Mouse (Mus musculus) embryonic facial prominence, embryonic 10.5 days (tissue): ENCODE results near the gene C1ra. TPM values are rescaled to one million over a fixed set of nuclear protein-coding genes. Genes with fewer than 3 reads are reported as not detected.
"Not testable (repeated sequence)": the region's sequence is repeated elsewhere in the genome, so short reads cannot be mapped to it uniquely, and the experiment has no call there.

Experiments used
- DNase-seq: peaks from one replicate; pipeline ENCODE4 v3.0.0-alpha.2; 2017; ENCODE audit warnings: low spot score
- H3K27ac ChIP-seq: fragments of 300-500 bp; sonication (generic); replicated peaks from 2 replicates; pipeline ENCODE4 v1.5.1; 2016; ENCODE audit warnings: mild to moderate bottlenecking
- H3K27me3 ChIP-seq: fragments of 300-500 bp; sonication (generic); replicated peaks from 2 replicates; pipeline ENCODE4 v1.6.1; 2016; ENCODE audit warnings: low read depth, mild to moderate bottlenecking; ENCODE audit not compliant: poor library complexity, severe bottlenecking
- H3K36me3 ChIP-seq: fragments of 300-500 bp; sonication (generic); replicated peaks from 2 replicates; pipeline ENCODE4 v1.6.1; 2016; ENCODE audit warnings: mild to moderate bottlenecking, moderate library complexity
- H3K4me1 ChIP-seq: fragments of 300-500 bp; sonication (generic); 2 replicates; pipeline ENCODE4 v1.6.1; 2016
- H3K4me3 ChIP-seq: fragments of 300-500 bp; sonication (generic); 2 replicates; pipeline ENCODE4 v1.5.1; 2016; ENCODE audit warnings: mild to moderate bottlenecking, moderate library complexity
- H3K9me3 ChIP-seq: fragments of 300-500 bp; sonication (generic); 2 replicates; pipeline ENCODE4 v1.6.1; 2016; ENCODE audit warnings: mild to moderate bottlenecking
- WGBS: fragments of 180-500 bp; shearing (Covaris S2); methylation state at CpG from one replicate; pipeline ENCODE4 v1.1.7; 2016; 5-methylcytosine and 5-hydroxymethylcytosine counted together
- polyA plus RNA-seq: library from polyadenylated mRNA; unstranded; fragments of >200 nt; fragmentation: Nextera tagmentation; extraction: Ambion mirVana; gene quantifications from 2 replicates; pipeline ENCODE4 v1.2.1, GENCODE M21; 2016

The C1ra gene
- polyA plus RNA-seq, 1 experiment from 2014 or later, result not detected

DNA sequence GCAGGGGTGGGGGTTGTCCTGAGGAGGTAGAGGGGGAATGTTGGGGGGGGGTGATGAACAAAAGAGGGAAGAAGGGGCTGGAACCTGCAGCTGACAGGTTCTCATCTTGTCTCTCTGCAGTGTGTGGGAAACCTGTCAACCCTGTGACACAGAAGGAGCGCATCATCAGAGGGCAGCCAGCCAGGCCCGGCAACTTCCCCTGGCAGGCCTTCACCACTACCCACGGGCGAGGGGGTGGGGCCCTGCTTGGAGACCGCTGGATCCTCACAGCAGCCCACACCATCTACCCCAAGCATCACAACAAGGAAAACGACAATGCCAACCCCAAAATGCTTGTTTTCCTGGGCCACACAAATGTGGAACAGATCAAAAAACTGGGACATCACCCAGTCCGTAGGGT is 9.9 kb downstream of the C1ra start:
- not testable (repeated sequence) for H3K27me3 ChIP-seq, H3K36me3 ChIP-seq, H3K27ac ChIP-seq, H3K4me1 ChIP-seq, H3K4me3 ChIP-seq, H3K9me3 ChIP-seq, DNase-seq
- WGBS, result 82% methylated on average over 7 of the region's 7 CpGs

DNA sequence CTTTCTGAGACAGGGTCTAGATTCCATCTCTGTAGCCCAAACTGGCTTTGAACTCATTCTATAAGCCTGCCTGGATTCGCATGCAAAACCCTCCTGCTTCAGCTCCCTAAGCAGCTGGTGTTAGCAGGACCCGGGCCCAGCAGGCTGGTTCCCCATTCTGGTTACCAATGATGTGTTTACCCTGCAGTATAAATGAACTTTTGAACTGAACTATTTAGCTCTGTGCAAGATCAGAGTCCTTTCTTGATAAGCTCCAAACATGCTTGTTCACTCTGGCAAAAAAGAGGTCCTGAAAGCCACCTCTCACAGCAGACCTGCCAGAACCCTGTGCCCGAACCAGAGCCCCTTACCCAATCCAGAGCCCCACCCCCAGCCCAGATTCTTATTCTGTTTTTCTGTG is 15.7 kb downstream of the C1ra start:
- no peaks in the 10 kb centered on the region for H3K36me3 ChIP-seq
- no peaks in the 10 kb centered on the region for H3K27me3 ChIP-seq
- H3K4me3 ChIP-seq, result no peak overlapping the region
- WGBS, result 75% methylated on average over 3 of the region's 3 CpGs
- no peaks in the 10 kb centered on the region for H3K4me1 ChIP-seq
- no peaks in the 10 kb centered on the region for H3K9me3 ChIP-seq
- no peak for DNase-seq
- H3K27ac ChIP-seq, result no peak overlapping the region

GRCm38 (mm10) chr6:124531077-124531476 is 18.9 kb downstream of the C1ra start:
- Histone ChIP-seq H3K27me3 (no peaks in the 10 kb centered on the region), H3K4me1 (no peaks in the 10 kb centered on the region), H3K4me3 (no peak overlapping the region), H3K9me3 (no peaks in the 10 kb centered on the region), H3K36me3 (no peaks in the 10 kb centered on the region), H3K27ac (no peak overlapping the region)
- no peak for DNase-seq
- 84% methylated on average over 8 of the region's 8 CpGs for WGBS

DNA sequence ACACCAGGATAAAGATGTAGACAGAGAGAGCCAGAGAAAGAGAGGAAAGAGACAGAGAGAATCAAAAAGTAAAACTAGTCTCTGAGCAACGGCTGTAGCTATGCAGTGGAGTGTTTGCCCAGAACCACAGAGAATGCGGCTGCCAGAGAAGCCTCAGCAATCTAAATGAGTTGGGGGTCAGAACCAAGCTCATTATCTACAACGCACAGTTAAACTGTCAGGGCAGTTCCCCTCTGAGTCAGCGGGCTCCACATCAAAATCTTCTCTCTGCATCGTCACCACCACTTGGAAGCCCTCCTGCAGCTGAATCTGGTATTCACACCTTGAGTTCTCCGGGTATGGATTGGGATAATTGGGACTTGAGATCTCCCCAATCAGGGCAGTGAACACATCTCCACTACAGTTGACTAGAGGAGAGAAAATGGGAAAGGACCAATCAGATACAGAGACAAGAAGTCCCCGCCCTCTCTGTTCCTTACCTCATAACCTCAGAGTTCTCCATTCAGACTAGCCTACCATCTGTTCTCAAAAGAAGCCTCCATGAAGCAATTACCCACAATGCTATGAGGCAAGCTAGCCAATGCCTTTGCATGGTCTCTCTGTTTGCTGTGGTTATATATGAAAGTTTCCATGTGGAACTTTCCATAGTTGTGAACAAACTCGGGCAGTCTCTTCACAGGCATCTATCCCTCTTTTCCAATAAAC is 24.1 kb downstream of the C1ra start:
- WGBS, result 84% methylated on average over 8 of the region's 8 CpGs
- H3K9me3 ChIP-seq, H3K4me1 ChIP-seq, H3K27me3 ChIP-seq, H3K4me3 ChIP-seq, H3K27ac ChIP-seq, H3K36me3 ChIP-seq, DNase-seq: not testable (repeated sequence)

DNA sequence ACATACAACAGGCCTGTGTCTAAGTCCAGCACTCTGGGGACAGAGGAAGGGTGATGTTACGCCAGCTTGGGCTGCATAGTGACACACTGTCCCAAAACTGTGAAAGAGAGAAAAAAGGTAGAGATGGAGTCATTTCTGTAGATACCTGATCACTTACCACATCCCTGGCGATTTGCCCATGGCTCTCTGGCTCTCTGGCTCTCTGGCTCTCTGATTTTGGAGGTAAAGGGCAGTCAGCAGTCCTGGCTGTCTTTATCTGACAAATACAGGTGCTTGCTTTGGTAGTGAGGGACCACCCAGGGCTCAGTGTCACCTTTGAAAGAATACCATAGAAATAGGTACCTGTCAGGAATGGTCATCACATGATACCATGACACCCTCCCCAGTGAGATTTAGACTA is 29.0 kb downstream of the C1ra start:
- H3K4me3 ChIP-seq, DNase-seq, H3K9me3 ChIP-seq, H3K27me3 ChIP-seq, H3K4me1 ChIP-seq, H3K36me3 ChIP-seq, H3K27ac ChIP-seq: not testable (repeated sequence)
- 80% methylated on average over 2 of the region's 2 CpGs for WGBS

DNA sequence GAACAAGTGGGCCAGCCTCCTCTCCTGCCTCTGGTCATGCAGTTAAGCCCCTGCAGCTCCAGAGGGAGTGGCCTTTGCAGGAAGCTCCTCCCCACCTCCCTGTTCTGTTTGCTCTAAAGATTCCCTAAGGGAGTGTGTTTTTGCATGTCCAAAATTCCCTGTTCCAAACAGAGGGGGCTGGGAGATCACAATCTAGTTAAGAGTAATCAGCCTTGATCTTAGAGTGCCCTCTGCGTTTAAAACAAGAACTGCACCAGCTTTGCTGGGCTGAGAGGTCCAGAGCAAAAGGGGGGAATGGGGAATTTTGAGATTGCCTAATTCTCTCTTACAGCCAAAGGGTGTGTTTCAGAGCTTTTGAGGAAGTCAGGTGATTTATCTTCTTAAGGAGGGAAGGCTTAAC is 30.1 kb downstream of the C1ra start, which contains the start of gene C1s1:
Gene C1s1 (minus strand): TSS at position 76 of the 400 bp plus-strand sequence.
- WGBS, result 3% methylated on average over 1 of the region's 1 CpGs
- not testable (repeated sequence) for H3K27ac ChIP-seq, H3K36me3 ChIP-seq, H3K9me3 ChIP-seq, H3K4me1 ChIP-seq, H3K4me3 ChIP-seq, H3K27me3 ChIP-seq
- DNase-seq, result peak; percentile 19

DNA sequence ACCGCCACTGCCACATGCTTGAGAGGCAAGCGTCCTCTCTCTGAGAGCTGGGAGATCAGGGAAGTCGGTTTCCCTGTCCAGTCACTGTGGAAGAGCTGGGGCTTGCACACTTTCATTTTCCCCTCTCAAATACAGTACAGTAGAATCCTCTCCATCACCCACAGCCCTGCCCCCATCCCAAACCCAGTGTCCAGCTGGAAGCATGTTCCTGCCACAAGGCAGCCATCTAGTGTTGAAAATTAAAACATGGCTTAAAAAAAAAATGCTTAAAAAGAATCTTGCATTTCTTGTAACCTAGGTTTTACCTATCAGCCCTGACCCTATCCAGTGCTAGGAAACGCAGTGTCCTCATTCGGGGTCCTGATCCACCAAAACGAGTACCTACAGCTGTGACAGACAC is 32.3 kb downstream of the C1ra start:
- Histone ChIP-seq H3K4me3 (no peak overlapping the region), H3K9me3 (0 out of 2 replicates have a peak, but pooled peaks cover 2% of the 10 kb centered on the region), H3K4me1 (no peaks in the 10 kb centered on the region), H3K27me3 (no peaks in the 10 kb centered on the region), H3K36me3 (no peaks in the 10 kb centered on the region), H3K27ac (no peak overlapping the region)
- WGBS, result 91% methylated on average over 6 of the region's 6 CpGs
- DNase-seq, result no peak

DNA sequence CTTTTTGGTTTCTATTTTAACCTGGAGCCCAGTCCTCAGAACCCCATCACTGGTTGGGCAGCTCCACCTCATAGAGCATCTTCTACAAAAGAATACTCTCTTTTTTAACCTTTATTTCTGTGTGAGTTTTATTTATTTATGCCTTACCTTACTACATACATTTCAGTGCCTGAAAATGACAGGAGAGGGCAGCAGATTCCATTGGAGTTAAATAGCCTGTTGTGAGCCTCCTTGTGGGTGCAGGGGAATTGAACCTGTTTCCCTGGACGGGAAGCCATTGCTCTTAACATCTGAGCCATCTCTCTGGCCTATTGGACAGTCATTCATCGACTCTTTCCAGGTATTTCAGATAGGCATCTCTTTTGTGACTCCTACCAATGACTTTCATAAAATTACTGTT is 33.2 kb downstream of the C1ra start:
- no peaks in the 10 kb centered on the region for H3K4me1 ChIP-seq
- peaks cover 8% of the 10 kb centered on the region for H3K9me3 ChIP-seq
- WGBS, result 84% methylated on average over 2 of the region's 2 CpGs
- H3K27ac ChIP-seq, result no peak overlapping the region
- no peak for DNase-seq
- H3K4me3 ChIP-seq, result no peak overlapping the region
- H3K27me3 ChIP-seq, result no peaks in the 10 kb centered on the region
- H3K36me3 ChIP-seq, result no peaks in the 10 kb centered on the region

DNA sequence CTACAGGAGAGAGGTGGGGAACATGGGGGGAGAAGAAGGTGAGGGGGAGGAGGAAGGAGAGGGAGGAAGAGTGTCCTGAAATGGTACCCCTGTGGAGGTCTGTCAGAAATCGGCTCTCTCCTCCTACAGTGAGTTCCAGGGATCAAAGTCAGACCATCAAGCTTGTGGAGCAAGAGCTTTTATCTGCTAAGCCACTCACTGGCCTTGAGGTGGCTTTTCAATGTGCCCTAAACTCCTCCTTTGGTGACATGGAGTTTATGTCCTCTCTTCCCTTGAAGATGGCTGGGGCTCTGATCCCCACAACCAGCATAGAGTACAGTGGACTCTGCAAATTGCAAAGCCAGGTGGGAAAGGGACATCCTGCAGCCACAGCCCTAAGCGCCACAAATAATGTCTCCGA is 35.8 kb downstream of the C1ra start:
- not testable (repeated sequence) for H3K27ac ChIP-seq
- 80% methylated on average over 3 of the region's 3 CpGs for WGBS

GRCm38 (mm10) chr6:124549023-124549550 is 36.9 kb downstream of the C1ra start:
- Histone ChIP-seq H3K27ac (no peak overlapping the region), H3K27me3 (no peaks in the 10 kb centered on the region), H3K4me1 (no peaks in the 10 kb centered on the region), H3K9me3 (peaks cover 20% of the 10 kb centered on the region), H3K36me3 (no peaks in the 10 kb centered on the region), H3K4me3 (no peak overlapping the region)
- DNase-seq, result no peak
- 85% methylated on average over 3 of the region's 3 CpGs for WGBS

More for the DNA sequence above, 35.8 kb downstream of the C1ra start:
- H3K9me3 ChIP-seq, result peaks cover 19% of the 10 kb centered on the region
- not testable (repeated sequence) for H3K27me3 ChIP-seq, DNase-seq, H3K4me1 ChIP-seq, H3K4me3 ChIP-seq, H3K36me3 ChIP-seq

- 70% methylated on average over 22 of the region's 22 CpGs for WGBS
- H3K27ac ChIP-seq, result no peak overlapping the region
- peak; percentile 8 for DNase-seq
- peaks cover 20% of the 10 kb centered on the region for H3K9me3 ChIP-seq
- H3K36me3 ChIP-seq, result no peaks in the 10 kb centered on the region
- no peak overlapping the region for H3K4me3 ChIP-seq
- no peaks in the 10 kb centered on the region for H3K4me1 ChIP-seq
- H3K27me3 ChIP-seq, result no peaks in the 10 kb centered on the region
These were observed 40.6 kb downstream of the C1ra start for GRCm38 (mm10) chr6:124552766-124553165.

DNA sequence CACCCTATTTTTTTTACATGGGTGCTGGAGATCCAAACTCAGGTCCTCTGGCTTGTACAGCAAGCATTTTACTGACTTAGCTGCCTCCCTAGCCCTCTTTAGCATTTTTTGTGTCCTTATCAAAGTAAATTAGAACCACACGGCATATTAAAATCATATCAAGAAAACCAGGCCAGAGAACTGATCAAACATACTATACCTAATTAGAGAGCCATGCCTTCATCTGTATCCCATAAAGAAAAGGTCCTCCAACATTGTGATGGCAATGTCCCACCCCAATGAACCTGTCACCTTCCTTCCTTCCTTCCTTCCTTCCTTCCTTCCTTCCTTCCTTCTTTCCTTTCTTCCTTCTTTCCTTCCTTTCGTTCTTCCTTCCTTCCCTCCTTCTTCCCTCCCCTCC is 43.8 kb downstream of the C1ra start:
- H3K4me1 ChIP-seq, DNase-seq, H3K9me3 ChIP-seq, H3K4me3 ChIP-seq, H3K36me3 ChIP-seq, H3K27me3 ChIP-seq, H3K27ac ChIP-seq: not testable (repeated sequence)
- WGBS, result 79% methylated on average over 2 of the region's 2 CpGs

GRCm38 (mm10) chr6:124561156-124561555 is 49.0 kb downstream of the C1ra start:
- DNase-seq, H3K36me3 ChIP-seq, H3K27ac ChIP-seq, H3K4me3 ChIP-seq, H3K4me1 ChIP-seq, H3K27me3 ChIP-seq, H3K9me3 ChIP-seq: not testable (repeated sequence)
- WGBS, result 82% methylated on average over 4 of the region's 4 CpGs
